Mouse (Mus musculus) CD4-positive helper T cell, adult 2 months (primary cell): ENCODE measurements at regions not wholly inside any gene's neighbourhood (a gene's known extent, or its start where the extent isn't known, plus 50 kb on each side); places are given as distances from the start of the nearest gene placed in this dataset.

ENCODE experiments used
- DNase-seq: peaks from one replicate; pipeline ENCODE4 v3.0.0-alpha.2; 2012; ENCODE audit warnings: low read depth, missing footprints, low spot score

- DNase-seq, result no peak
Measured at GRCm38 (mm10) chr1:127152840-127153239, 52.0 kb upstream of the Mgat5 start.

- no peak for DNase-seq
Measured at GRCm38 (mm10) chr1:127135521-127135920, 69.3 kb upstream of the Mgat5 start.

- no peak for DNase-seq
Measured at GRCm38 (mm10) chr1:127131871-127132270, 72.9 kb upstream of the Mgat5 start.

- no peak for DNase-seq
Measured at GRCm38 (mm10) chr1:127124862-127125261, 80.0 kb upstream of the Mgat5 start.

GRCm38 (mm10) chr1:127118019-127118418, 86.8 kb upstream of the Mgat5 start:
- DNase-seq, result no peak

GRCm38 (mm10) chr1:127107485-127107884, 97.3 kb upstream of the Mgat5 start:
- no peak for DNase-seq

GRCm38 (mm10) chr1:127105861-127106260, 99.0 kb upstream of the Mgat5 start:
- DNase-seq, result no peak

- DNase-seq, result no peak
Measured at GRCm38 (mm10) chr1:127103664-127104063, 101.2 kb upstream of the Mgat5 start.

GRCm38 (mm10) chr1:127098871-127099420, 105.9 kb upstream of the Mgat5 start:
- DNase-seq, result no peak

- no peak for DNase-seq
Measured at GRCm38 (mm10) chr1:127087616-127088015, 117.2 kb upstream of the Mgat5 start.

- no peak for DNase-seq
Measured at GRCm38 (mm10) chr1:127085988-127086387, 118.8 kb upstream of the Mgat5 start.

- DNase-seq, result no peak
Measured at GRCm38 (mm10) chr1:127083761-127084308, 121.0 kb upstream of the Mgat5 start.

GRCm38 (mm10) chr1:127079012-127079411, 125.8 kb upstream of the Mgat5 start:
- no peak for DNase-seq

- DNase-seq, result no peak
Measured at GRCm38 (mm10) chr1:127062430-127062829, 142.4 kb upstream of the Mgat5 start.

GRCm38 (mm10) chr1:127045711-127046420, 158.9 kb upstream of the Mgat5 start:
- DNase-seq, result no peak

GRCm38 (mm10) chr1:127034748-127035147, 170.1 kb upstream of the Mgat5 start:
- no peak for DNase-seq

GRCm38 (mm10) chr1:127031563-127031962, 173.3 kb upstream of the Mgat5 start:
- DNase-seq, result no peak

- DNase-seq, result no peak
Measured at GRCm38 (mm10) chr1:127028872-127029497, 175.8 kb upstream of the Mgat5 start.

- no peak for DNase-seq
Measured at GRCm38 (mm10) chr1:127023100-127023499, 181.7 kb upstream of the Mgat5 start.

GRCm38 (mm10) chr1:127017698-127018097, 187.1 kb upstream of the Nckap5 start:
- DNase-seq, result no peak

GRCm38 (mm10) chr1:127015894-127016245, 185.3 kb upstream of the Nckap5 start:
- no peak for DNase-seq

GRCm38 (mm10) chr1:127015042-127015893, 184.7 kb upstream of the Nckap5 start:
- no peak for DNase-seq
